Mouse (Mus musculus) spleen, postnatal 10 days (tissue): ENCODE results near the gene Olfr138.

Experiments used
- DNase-seq, 2 experiments: peaks; one replicate each; pipeline ENCODE4 v3.0.0; 2021 to 2022; ENCODE audit warnings: low spot score in 2 of 2

Olfr138 gene

GRCm38 (mm10) chr17:38260735-38261134, at the start of gene Olfr138:
Olfr138 (plus strand) TSS chr17:38261035.
- DNase-seq, result no peak

- DNase-seq, result no peak
These were observed 46.6 kb downstream of the Olfr138 start, which contains the start of gene Olfr137 for GRCm38 (mm10) chr17:38307470-38307869. Olfr137 (minus strand) TSS chr17:38307570.
